Mouse (Mus musculus) stomach, embryonic 15.5 days (tissue): Measurements from ENCODE around the gene Higd1c. TPM values are rescaled to one million over a fixed set of nuclear protein-coding genes. Genes with fewer than 3 reads are reported as not detected.

ENCODE experiments used
- ATAC-seq: fragments of 200-750 bp; cut with Nextera tagmentation; 2 replicates; pipeline ENCODE4 v1.8.0; 2017; ENCODE audit warnings: low read depth, moderate number of reproducible peaks, moderate TSS enrichment; ENCODE audit not compliant: insufficient read depth, low FRiP score
- H3K27ac ChIP-seq: fragments of 300-500 bp; sonication (generic); 2 replicates; pipeline ENCODE4 v1.5.1; 2015; ENCODE audit warnings: mild to moderate bottlenecking, inconsistent platforms
- H3K27me3 ChIP-seq: fragments of 300-500 bp; sonication (generic); replicated peaks from 2 replicates; pipeline ENCODE4 v1.6.1; 2015; ENCODE audit warnings: inconsistent platforms
- H3K36me3 ChIP-seq: fragments of 300-500 bp; sonication (generic); 2 replicates; pipeline ENCODE4 v1.6.1; 2015; ENCODE audit warnings: inconsistent platforms
- H3K4me1 ChIP-seq: fragments of 300-500 bp; sonication (generic); 2 replicates; pipeline ENCODE4 v1.6.1; 2015; ENCODE audit warnings: inconsistent platforms
- H3K4me2 ChIP-seq: fragments of 300-500 bp; sonication (generic); 2 replicates; pipeline ENCODE4 v1.6.1; 2015; ENCODE audit warnings: mild to moderate bottlenecking, inconsistent platforms
- H3K4me3 ChIP-seq: fragments of 300-500 bp; sonication (generic); replicated peaks from 2 replicates; pipeline ENCODE4 v1.5.1; 2015; ENCODE audit warnings: inconsistent platforms
- H3K9ac ChIP-seq: fragments of 300-500 bp; sonication (generic); 2 replicates; pipeline ENCODE4 v1.6.1; 2015; ENCODE audit warnings: inconsistent platforms
- H3K9me3 ChIP-seq: fragments of 300-500 bp; sonication (generic); 2 replicates; pipeline ENCODE4 v1.6.1; 2016; ENCODE audit warnings: inconsistent platforms
- WGBS: fragments of 180-500 bp; shearing (Covaris S2); methylation state at CpG from one replicate; pipeline ENCODE4 v1.1.7; 2015; 5-methylcytosine and 5-hydroxymethylcytosine counted together
- polyA plus RNA-seq: library from polyadenylated mRNA; unstranded; fragments of >200 nt; fragmentation: Nextera tagmentation; extraction: Ambion mirVana; gene quantifications from 2 replicates; pipeline ENCODE4 v1.2.1, GENCODE M21; 2015

Gene Higd1c
- polyA plus RNA-seq, 1 experiment from 2014 or later = not detected

DNA sequence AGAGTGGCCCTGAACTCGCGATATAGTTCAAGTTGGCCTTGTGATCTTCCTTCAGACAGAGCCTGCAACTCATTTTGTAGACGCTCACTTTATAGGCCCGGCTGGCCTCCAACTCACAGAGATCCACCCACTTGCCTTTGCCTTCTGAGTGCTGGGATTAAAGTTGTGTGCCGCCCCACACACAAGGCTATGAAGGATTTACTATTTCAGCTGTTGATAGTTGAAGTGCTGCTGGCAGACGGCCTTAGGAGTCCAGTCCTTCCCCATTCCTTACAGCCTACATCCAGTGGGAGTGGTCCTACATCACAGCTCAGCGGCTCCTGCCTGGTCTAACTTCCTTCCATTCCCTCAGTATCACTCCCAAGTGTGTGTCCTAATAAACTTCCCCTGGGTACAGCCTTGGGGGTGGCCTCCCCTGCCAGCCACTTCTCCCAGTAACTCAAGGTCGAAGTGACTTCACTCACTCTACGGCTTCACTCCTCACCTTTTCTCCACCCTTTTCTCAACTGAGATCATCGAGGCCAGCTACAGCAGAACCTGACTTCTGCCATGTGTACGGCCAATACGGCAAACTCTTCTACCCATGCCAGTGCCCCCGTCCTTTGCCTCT lies 64.1 kb downstream of the Higd1c start:
- 0 out of 2 replicates have a peak, but pooled peaks cover 4% of the 10 kb centered on the region for H3K27me3 ChIP-seq
- peaks cover 10% of the 10 kb centered on the region for H3K4me1 ChIP-seq
- H3K4me2 ChIP-seq = no peak overlapping the region
- H3K36me3 ChIP-seq = no peaks in the 10 kb centered on the region
- no peak for ATAC-seq
- H3K9me3 ChIP-seq = no peaks in the 10 kb centered on the region
- 68% methylated on average over 13 of the region's 13 CpGs for WGBS
- no peak overlapping the region for H3K27ac ChIP-seq
- H3K4me3 ChIP-seq = no peak overlapping the region
- no peak overlapping the region for H3K9ac ChIP-seq

DNA sequence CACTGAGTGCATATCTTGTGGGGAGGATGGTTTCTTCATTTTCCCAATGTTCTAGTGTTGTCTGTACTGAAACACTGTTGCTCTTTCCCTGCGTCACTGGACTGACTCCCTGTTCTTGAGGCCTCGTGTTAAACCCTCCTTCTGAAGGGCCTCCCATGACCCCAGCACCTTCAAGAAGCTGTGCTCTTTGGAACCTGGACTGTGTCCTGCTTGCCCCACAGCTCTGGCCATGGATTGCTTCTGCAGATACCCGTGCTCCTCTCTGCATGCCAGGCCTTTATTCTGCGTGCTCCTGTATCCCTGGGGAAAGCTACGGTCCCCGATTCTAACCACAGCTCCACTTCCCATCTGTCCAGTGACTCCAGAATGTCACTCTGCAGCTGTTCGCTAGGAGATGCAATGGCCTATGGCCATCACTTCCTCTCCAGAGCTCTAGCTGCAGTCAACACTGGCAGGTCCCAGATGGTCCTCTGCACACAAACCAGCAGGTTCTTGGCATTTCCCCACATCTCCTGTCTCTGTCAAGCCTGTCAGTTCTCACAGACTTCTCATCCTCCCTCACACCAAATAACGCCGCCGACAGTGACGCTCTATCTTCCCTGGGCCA lies 65.7 kb downstream of the Higd1c start:
- H3K27ac ChIP-seq = no peak overlapping the region
- H3K4me2 ChIP-seq = no peak overlapping the region
- H3K9me3 ChIP-seq = no peaks in the 10 kb centered on the region
- H3K4me3 ChIP-seq = no peak overlapping the region
- H3K27me3 ChIP-seq = no peaks in the 10 kb centered on the region
- no peak for ATAC-seq
- no peaks in the 10 kb centered on the region for H3K4me1 ChIP-seq
- 69% methylated on average over 11 of the region's 11 CpGs for WGBS
- no peak overlapping the region for H3K9ac ChIP-seq
- no peaks in the 10 kb centered on the region for H3K36me3 ChIP-seq

DNA sequence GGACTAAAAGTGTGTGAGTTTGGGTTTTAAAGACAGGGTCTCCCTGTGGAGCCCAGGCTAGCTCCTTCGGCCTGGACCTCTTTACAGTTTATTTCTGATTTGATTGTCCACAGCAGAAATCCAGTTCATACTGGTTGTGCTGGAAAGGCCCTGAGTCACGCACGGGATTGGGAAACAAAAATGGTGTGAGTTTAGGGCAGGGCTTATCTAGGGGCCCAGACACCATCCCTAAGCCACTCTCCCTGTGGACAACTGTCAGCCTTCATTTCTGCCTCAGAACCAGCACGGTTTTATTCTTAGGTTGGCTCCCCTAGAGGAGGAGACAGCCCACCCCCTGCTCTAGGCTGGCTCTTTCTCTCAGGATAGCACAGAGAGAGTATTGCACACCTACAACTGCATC lies 68.9 kb downstream of the Higd1c start:
- no peak for ATAC-seq
- Histone ChIP-seq H3K27me3 (no peaks in the 10 kb centered on the region), H3K9ac (no peak overlapping the region), H3K4me2 (no peak overlapping the region), H3K4me1 (no peaks in the 10 kb centered on the region), H3K27ac (no peak overlapping the region), H3K4me3 (no peak overlapping the region), H3K36me3 (no peaks in the 10 kb centered on the region), H3K9me3 (no peaks in the 10 kb centered on the region)
- WGBS = 65% methylated on average over 4 of the region's 4 CpGs

Other genes starting within 250 kb of the Higd1c start
- gene Atf1, start 136.7 kb upstream of the Higd1c start, polyA plus RNA-seq = 46.9 and 52.6 TPM in 2 replicates
- gene Tmprss12, start 83.7 kb upstream of the Higd1c start, polyA plus RNA-seq = 0.15 and 0.28 TPM in 2 replicates
- 6.3 and 7.0 TPM in 2 replicates for gene Mettl7a1, start 60.4 kb upstream of the Higd1c start, polyA plus RNA-seq
- not detected in 2 replicates for gene Mettl7a3, start 29.6 kb upstream of the Higd1c start, polyA plus RNA-seq
- 0.14 and 0.24 TPM in 2 replicates for gene Methig1, start 11.4 kb upstream of the Higd1c start, polyA plus RNA-seq
- not detected in 2 replicates for gene Mettl7a2, start 11.3 kb upstream of the Higd1c start, polyA plus RNA-seq
- gene Gm5475, start 57.6 kb downstream of the Higd1c start, polyA plus RNA-seq = 0.05 and 0.12 TPM in 2 replicates
- 24.0 and 25.8 TPM in 2 replicates for gene Slc11a2, start 60.5 kb downstream of the Higd1c start, polyA plus RNA-seq
- gene Letmd1, start 104.5 kb downstream of the Higd1c start, polyA plus RNA-seq = 25.5 and 30.3 TPM in 2 replicates
- gene Csrnp2, start 130.9 kb downstream of the Higd1c start, polyA plus RNA-seq = 9.2 and 9.3 TPM in 2 replicates
- gene Tfcp2, start 187.5 kb downstream of the Higd1c start, polyA plus RNA-seq = 22.5 and 25.9 TPM in 2 replicates
- 4.7 and 4.9 TPM in 2 replicates for gene Pou6f1, start 235.4 kb downstream of the Higd1c start, polyA plus RNA-seq